Mouse (Mus musculus) G1E (cell line): ENCODE results near the gene Plcl2.

ENCODE experiments used
- CTCF ChIP-seq: IDR thresholded peaks from 2 replicates; pipeline ENCODE4 v1.5.1; 2012; ENCODE audit warnings: low read depth, low read length, inconsistent platforms, mixed read lengths
- GATA1 ChIP-seq: IDR thresholded peaks from 2 replicates; pipeline ENCODE4 v1.6.1; 2012; ENCODE audit warnings: borderline replicate concordance, low read length, inconsistent platforms, mixed read lengths
- GATA2 ChIP-seq: IDR thresholded peaks from 2 replicates; pipeline ENCODE4 v1.6.1; 2012; ENCODE audit warnings: low read depth, low read length, inconsistent platforms, borderline replicate concordance
- TAL1 ChIP-seq: conservative IDR thresholded peaks from 2 replicates; pipeline ENCODE4 v1.6.1; 2012; ENCODE audit warnings: low read depth, low read length, inconsistent platforms, mixed read lengths

- TF ChIP-seq CTCF (no peak), GATA1 (no peak), TAL1 (no peak), GATA2 (no peak)
These were observed 145.7 kb downstream of the Plcl2 start for GRCm38 (mm10) chr17:50654741-50655415.
